Mouse (Mus musculus) brain, embryonic 14.5 days (tissue): ENCODE measurements around the gene Gng7.

Source experiments
- CTCF ChIP-seq: fragments of 200-500 bp; IDR thresholded peaks from 2 replicates; pipeline ENCODE4 v1.5.1; 2012; ENCODE audit warnings: inconsistent platforms, mild to moderate bottlenecking, moderate library complexity, borderline replicate concordance; ENCODE audit not compliant: insufficient read depth, insufficient read length; ENCODE audit errors: extremely low read depth
- POLR2A ChIP-seq: fragments of 200-500 bp; IDR thresholded peaks from 2 replicates; pipeline ENCODE4 v1.6.1; 2012; ENCODE audit warnings: mild to moderate bottlenecking, inconsistent platforms, borderline replicate concordance; ENCODE audit not compliant: poor library complexity, insufficient read depth, insufficient read length, severe bottlenecking; ENCODE audit errors: extremely low read depth

GRCm38 (mm10) chr10:80971533-80971932 is 43.2 kb downstream of the Gng7 start:
- no peak for TF ChIP-seq CTCF
- TF ChIP-seq POLR2A, result no peak
